ENCODE assay signal across 17 mouse cellular contexts in genomic region chr1:149127709-149128108, GRCm38 (mm10).
"Had no signal": no experiment of that assay in that cellular context is flagged by ENCODE, and none has a peak within 500 bp of the region (broad histone marks: within the 10 kb centered on the region; RNA-seq: fewer than 3 reads in every experiment).

No protein-coding gene starts in this region.

- ATAC-seq: hindbrain, embryonic 16.5 days; inflammation-experienced regulatory T-cells, adult 6 months; intestine, embryonic 15.5 days; intestine, postnatal 0 days; liver, embryonic 12.5 days had no signal

- DNase-seq: gastrocnemius, adult 2 months; gastrocnemius, postnatal 10 days; gastrocnemius, postnatal 25 days; heart, adult 18-20 months; heart, postnatal 14 days; heart, postnatal 36 days; kidney, adult 18-20 months; kidney, postnatal 14 days; kidney, postnatal 4 days; layer of hippocampus, adult 9-11 months; layer of hippocampus, postnatal 36 days; left cerebral cortex, postnatal 4 days had no signal
